Mouse (Mus musculus) midbrain, embryonic 12.5 days (tissue): Measurements from ENCODE around the gene Ankrd9. TPM values are rescaled to one million over a fixed set of nuclear protein-coding genes. Genes with fewer than 3 reads are reported as not detected.

ENCODE experiments used
- ATAC-seq: fragments of 200-750 bp; cut with Nextera tagmentation; 2 replicates; pipeline ENCODE4 v1.8.0; 2017; ENCODE audit warnings: low read depth, moderate TSS enrichment, moderate library complexity; ENCODE audit not compliant: low FRiP score
- H3K27ac ChIP-seq: fragments of 300-500 bp; sonication (generic); replicated peaks from 2 replicates; pipeline ENCODE4 v1.5.1; 2016; ENCODE audit warnings: mild to moderate bottlenecking
- H3K27me3 ChIP-seq: fragments of 300-500 bp; sonication (generic); 2 replicates; pipeline ENCODE4 v1.6.1; 2016; ENCODE audit warnings: mild to moderate bottlenecking
- H3K36me3 ChIP-seq: fragments of 300-500 bp; sonication (generic); 2 replicates; pipeline ENCODE4 v1.6.1; 2016
- H3K4me1 ChIP-seq: fragments of 300-500 bp; sonication (generic); 2 replicates; pipeline ENCODE4 v1.6.1; 2016
- H3K4me2 ChIP-seq: fragments of 300-500 bp; sonication (generic); replicated peaks from 2 replicates; pipeline ENCODE4 v1.6.1; 2016; ENCODE audit warnings: mild to moderate bottlenecking, moderate library complexity
- H3K4me3 ChIP-seq: fragments of 300-500 bp; sonication (generic); 2 replicates; pipeline ENCODE4 v1.5.1; 2016; ENCODE audit warnings: mild to moderate bottlenecking
- H3K9ac ChIP-seq: fragments of 300-500 bp; sonication (generic); replicated peaks from 2 replicates; pipeline ENCODE4 v1.6.1; 2016; ENCODE audit warnings: mild to moderate bottlenecking, moderate library complexity
- H3K9me3 ChIP-seq: fragments of 300-500 bp; sonication (generic); 2 replicates; pipeline ENCODE4 v1.6.1; 2016; ENCODE audit warnings: mild to moderate bottlenecking
- WGBS: fragments of 180-500 bp; shearing (Covaris S2); methylation state at CpG from one replicate; pipeline ENCODE4 v1.1.7; 2016; 5-methylcytosine and 5-hydroxymethylcytosine counted together
- polyA plus RNA-seq: library from polyadenylated mRNA; unstranded; fragments of >200 nt; fragmentation: Nextera tagmentation; extraction: Ambion mirVana; gene quantifications from 2 replicates; pipeline ENCODE4 v1.2.1, GENCODE M21; 2016

The Ankrd9 gene
- polyA plus RNA-seq, 1 experiment from 2014 or later = 11.7 TPM

DNA sequence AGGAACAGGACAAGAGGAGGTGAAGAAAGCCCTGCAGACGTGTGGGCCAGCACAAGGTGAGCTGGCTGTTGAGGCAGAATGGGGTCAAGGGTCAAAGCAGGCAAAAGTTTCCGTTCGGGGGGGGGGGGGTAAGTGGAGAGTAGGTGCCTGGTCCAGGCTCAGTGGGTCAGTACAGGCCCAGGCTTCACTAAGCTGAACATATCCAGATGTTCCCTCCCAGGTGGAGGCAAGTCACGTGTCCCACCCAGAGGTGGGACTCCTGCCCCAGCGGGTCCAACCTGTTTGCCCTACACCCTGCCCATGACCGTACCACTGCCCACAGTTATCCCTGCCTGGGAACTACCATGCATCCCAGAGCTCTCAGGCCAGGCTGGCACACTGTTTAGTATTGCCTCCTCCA is 27.0 kb upstream of the Ankrd9 start:
- Histone ChIP-seq H3K27ac (no peak overlapping the region), H3K4me1 (0 out of 2 replicates have a peak, but pooled peaks cover 5% of the 10 kb centered on the region), H3K4me3 (no peak overlapping the region), H3K4me2 (no peak overlapping the region), H3K9me3 (no peaks in the 10 kb centered on the region), H3K27me3 (no peaks in the 10 kb centered on the region), H3K9ac (no peak overlapping the region), H3K36me3 (no peaks in the 10 kb centered on the region)
- 73% methylated on average over 6 of the region's 6 CpGs for WGBS
- no peak for ATAC-seq

DNA sequence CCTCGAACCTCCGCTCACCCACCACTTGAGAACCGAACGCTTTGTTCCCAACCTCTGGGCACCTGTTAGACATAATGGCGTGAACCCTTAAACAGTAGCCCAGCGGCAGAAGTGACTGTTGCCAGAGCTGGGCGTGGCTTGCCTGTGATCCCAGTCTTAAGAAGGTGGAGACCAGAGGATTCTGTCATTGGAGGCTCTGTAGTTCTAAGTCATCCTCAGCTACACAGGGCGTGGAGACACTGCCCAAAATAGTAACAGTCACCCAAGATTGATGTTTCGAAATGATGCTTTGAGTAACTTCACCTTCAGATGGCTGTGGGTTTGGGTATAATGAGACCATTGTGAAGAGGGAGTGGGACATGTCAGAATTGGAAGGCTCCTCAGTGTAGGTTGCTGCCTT is 25.3 kb upstream of the Ankrd9 start:
- Histone ChIP-seq H3K36me3 (no peaks in the 10 kb centered on the region), H3K27ac (no peak overlapping the region), H3K4me2 (no peak overlapping the region), H3K27me3 (no peaks in the 10 kb centered on the region), H3K9ac (no peak overlapping the region), H3K9me3 (no peaks in the 10 kb centered on the region), H3K4me3 (no peak overlapping the region), H3K4me1 (0 out of 2 replicates have a peak, but pooled peaks cover 5% of the 10 kb centered on the region)
- WGBS = 84% methylated on average over 9 of the region's 9 CpGs
- no peak for ATAC-seq

DNA sequence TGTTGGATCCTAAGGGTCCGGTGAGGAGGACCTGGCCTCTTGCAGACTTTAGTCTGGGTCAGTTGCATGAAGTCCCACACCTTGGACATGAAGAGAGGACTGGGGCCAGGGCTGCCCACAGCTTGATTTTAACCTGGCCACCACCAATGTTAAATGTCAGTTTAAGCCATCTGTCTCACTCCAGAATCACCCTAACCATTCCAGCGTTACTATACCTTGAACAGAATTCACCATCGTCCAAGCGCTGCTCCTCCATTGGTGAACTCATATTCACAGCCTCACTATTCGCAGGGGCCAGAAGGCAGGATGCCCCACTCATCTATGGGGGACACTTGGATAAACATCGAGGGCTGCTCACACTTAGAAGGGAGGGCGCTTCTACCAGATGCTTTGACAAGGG is 22.1 kb upstream of the Ankrd9 start:
- no peak overlapping the region for H3K27ac ChIP-seq
- H3K4me3 ChIP-seq = no peak overlapping the region
- no peak overlapping the region for H3K4me2 ChIP-seq
- no peaks in the 10 kb centered on the region for H3K36me3 ChIP-seq
- WGBS = 92% methylated on average over 7 of the region's 7 CpGs
- no peak for ATAC-seq
- H3K9ac ChIP-seq = no peak overlapping the region
- H3K27me3 ChIP-seq = no peaks in the 10 kb centered on the region
- peaks cover 4% of the 10 kb centered on the region; the same call in 1 of the 2 replicates for H3K9me3 ChIP-seq
- no peaks in the 10 kb centered on the region for H3K4me1 ChIP-seq

DNA sequence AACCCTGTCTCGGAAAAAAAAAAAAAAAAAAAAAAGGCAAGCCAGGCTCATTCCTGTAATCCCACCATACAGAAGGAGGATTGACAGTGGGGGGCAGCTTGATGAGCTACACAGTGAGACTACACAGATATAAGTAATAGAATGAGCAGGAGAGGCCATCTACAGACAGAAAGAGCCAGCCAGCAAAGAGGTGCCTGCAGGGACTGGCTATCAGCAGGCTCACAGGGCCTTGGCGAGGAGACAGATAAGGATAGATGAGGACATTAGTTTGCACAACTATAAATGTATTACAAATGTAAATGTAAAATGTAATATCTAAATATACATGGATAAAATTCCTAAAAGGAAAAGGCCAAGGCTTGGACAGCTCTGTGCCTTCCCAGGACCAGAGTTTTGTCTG is 21.0 kb upstream of the Ankrd9 start:
- Histone ChIP-seq H3K4me1 (no peaks in the 10 kb centered on the region), H3K9ac (no peak overlapping the region), H3K27ac (no peak overlapping the region), H3K36me3 (no peaks in the 10 kb centered on the region), H3K4me2 (no peak overlapping the region), H3K27me3 (no peaks in the 10 kb centered on the region), H3K4me3 (no peak overlapping the region), H3K9me3 (peaks cover 4% of the 10 kb centered on the region; the same call in 1 of the 2 replicates)
- 85% methylated on average over 1 of the region's 2 CpGs for WGBS
- ATAC-seq = no peak

DNA sequence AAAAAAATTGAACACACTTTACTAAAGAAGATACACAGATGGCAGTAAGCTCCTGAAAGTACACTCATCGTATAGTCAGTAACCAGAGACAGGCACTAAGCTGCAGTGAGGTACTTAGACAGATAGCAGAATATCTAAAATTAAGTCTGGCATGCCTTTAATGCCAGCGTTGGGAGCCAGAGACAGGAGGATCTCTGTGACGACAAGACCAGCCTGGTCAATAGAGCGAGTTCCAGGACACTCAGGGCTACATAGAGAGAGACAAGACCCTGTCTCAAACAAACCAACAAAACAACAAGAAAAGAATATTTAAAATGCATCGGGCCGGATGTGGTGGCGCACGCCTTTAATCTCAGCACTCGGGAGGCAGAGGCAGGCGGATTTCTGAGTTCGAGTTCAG is 19.3 kb upstream of the Ankrd9 start:
- Histone ChIP-seq H3K4me2 (no peak overlapping the region), H3K9me3 (peaks cover 4% of the 10 kb centered on the region; the same call in 1 of the 2 replicates), H3K27ac (no peak overlapping the region), H3K4me1 (no peaks in the 10 kb centered on the region), H3K36me3 (no peaks in the 10 kb centered on the region), H3K9ac (no peak overlapping the region), H3K4me3 (no peak overlapping the region), H3K27me3 (no peaks in the 10 kb centered on the region)
- 98% methylated on average over 11 of the region's 11 CpGs for WGBS
- no peak for ATAC-seq

DNA sequence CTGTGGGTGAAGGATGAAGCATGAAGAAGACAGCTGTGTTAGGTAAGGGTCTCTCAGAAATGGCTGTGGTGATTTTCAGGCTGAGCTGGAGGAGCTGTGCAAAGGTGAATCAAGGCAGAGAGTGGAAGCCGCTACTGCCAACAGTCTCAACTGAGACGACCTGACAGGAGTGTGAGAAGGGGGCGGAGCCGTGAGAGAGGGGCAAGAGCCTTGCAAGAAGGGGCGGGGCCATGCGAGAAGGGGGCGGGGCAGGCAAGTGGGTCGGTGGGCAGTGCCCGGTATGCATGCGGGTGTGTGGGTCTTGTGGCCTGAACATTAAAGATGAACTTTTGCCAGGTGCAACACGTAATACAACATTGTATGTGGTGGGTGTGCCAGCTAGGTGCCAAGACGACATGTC is 15.8 kb upstream of the Ankrd9 start:
- WGBS = 36% methylated on average over 12 of the region's 12 CpGs

DNA sequence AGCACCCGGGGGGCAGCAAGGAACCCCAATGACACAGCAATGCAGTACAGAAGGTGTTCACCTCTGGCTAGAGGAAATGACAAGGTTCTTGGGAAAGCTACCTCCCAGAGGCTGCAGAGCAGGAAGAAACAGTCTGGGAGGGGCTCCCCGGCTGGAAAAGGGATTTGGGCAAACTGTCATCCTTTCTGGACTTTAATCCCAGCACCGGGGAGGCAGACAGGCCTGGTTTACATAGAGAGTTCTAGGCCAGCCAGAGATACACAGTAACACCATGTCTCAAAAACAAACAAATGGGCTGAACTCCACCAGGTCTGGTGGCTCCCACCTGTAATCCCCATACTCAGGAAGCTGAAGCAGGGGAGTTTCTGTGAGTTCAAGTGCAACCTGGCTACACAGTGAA is 14.4 kb upstream of the Ankrd9 start:
- 0 out of 2 replicates have a peak, but pooled peaks cover 8% of the 10 kb centered on the region for H3K4me1 ChIP-seq
- no peak overlapping the region for H3K4me3 ChIP-seq
- 92% methylated on average over 3 of the region's 3 CpGs for WGBS
- H3K9ac ChIP-seq = no peak overlapping the region
- H3K36me3 ChIP-seq = no peaks in the 10 kb centered on the region
- H3K27ac ChIP-seq = no peak overlapping the region
- ATAC-seq = no peak
- no peak overlapping the region for H3K4me2 ChIP-seq
- peaks cover 4% of the 10 kb centered on the region; the same call in 1 of the 2 replicates for H3K9me3 ChIP-seq
- H3K27me3 ChIP-seq = no peaks in the 10 kb centered on the region

More for the DNA sequence above, 15.8 kb upstream of the Ankrd9 start:
- Histone ChIP-seq H3K36me3 (no peaks in the 10 kb centered on the region), H3K4me2 (no peak overlapping the region), H3K9me3 (peaks cover 4% of the 10 kb centered on the region; the same call in 1 of the 2 replicates), H3K27me3 (no peaks in the 10 kb centered on the region), H3K4me1 (0 out of 2 replicates have a peak, but pooled peaks cover 8% of the 10 kb centered on the region), H3K27ac (no peak overlapping the region), H3K4me3 (no peak overlapping the region), H3K9ac (no peak overlapping the region)
- ATAC-seq = no peak

DNA sequence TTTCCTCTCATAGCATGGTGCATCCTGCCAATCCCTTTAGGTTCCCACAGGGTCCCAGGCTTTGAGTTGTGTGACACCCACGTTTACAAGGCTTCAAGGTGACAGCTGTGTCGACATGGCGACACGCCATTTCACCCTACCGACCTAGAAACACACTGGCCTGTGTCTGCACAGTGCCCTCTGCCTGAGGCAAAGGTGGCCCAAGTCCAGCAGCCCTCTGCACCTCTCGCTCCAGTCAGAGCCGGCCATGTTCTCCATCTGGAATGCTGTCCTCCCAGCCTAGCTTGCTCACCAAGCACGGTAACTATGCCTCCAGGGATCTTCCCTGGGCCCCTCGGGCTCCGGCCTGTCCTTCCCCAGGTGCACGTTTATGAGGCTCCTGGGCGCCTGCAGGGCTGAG is 13.9 kb upstream of the Ankrd9 start:
- no peak for ATAC-seq
- Histone ChIP-seq H3K4me1 (0 out of 2 replicates have a peak, but pooled peaks cover 8% of the 10 kb centered on the region), H3K27ac (no peak overlapping the region), H3K4me2 (peak overlapping the region; percentile 59; the same call in 1 of the 2 replicates), H3K9ac (no peak overlapping the region), H3K36me3 (no peaks in the 10 kb centered on the region), H3K4me3 (peak overlapping the region; percentile 50; the same call in 1 of the 2 replicates), H3K9me3 (peaks cover 1% of the 10 kb centered on the region; the same call in 1 of the 2 replicates), H3K27me3 (no peaks in the 10 kb centered on the region)
- WGBS = 87% methylated on average over 12 of the region's 12 CpGs

DNA sequence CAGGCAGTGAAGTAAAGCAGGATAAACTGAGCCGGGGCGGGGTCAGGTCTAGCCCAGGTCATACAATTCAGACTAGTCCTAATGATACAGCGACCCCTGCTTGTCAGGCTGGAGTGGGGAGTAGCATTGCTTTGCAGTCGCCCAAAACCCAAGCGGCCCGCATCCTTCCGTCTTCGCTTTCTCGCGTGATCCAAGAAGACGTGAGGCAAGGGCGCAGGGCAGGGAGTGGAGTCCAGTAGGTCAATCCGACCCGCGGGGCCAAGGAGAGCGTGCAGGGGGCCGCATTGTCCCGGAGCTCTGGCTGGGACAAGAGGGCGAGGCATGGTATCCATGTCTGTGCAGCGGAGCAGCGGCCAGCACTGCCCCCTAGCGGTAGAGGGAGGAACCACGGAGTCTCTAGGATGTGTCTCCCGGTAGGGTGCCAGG is 13.3 kb upstream of the Ankrd9 start:
- peak overlapping the region; percentile 50 for H3K4me3 ChIP-seq
- H3K4me1 ChIP-seq = 0 out of 2 replicates have a peak, but pooled peaks cover 8% of the 10 kb centered on the region
- peak overlapping the region; percentile 52 for H3K9ac ChIP-seq
- H3K27ac ChIP-seq = peak overlapping the region; percentile 73
- H3K4me2 ChIP-seq = peak overlapping the region; percentile 59
- no peaks in the 10 kb centered on the region for H3K36me3 ChIP-seq
- peak; percentile 88 for ATAC-seq
- H3K9me3 ChIP-seq = no peaks in the 10 kb centered on the region
- 0% methylated on average over 24 of the region's 24 CpGs for WGBS
- H3K27me3 ChIP-seq = no peaks in the 10 kb centered on the region

DNA sequence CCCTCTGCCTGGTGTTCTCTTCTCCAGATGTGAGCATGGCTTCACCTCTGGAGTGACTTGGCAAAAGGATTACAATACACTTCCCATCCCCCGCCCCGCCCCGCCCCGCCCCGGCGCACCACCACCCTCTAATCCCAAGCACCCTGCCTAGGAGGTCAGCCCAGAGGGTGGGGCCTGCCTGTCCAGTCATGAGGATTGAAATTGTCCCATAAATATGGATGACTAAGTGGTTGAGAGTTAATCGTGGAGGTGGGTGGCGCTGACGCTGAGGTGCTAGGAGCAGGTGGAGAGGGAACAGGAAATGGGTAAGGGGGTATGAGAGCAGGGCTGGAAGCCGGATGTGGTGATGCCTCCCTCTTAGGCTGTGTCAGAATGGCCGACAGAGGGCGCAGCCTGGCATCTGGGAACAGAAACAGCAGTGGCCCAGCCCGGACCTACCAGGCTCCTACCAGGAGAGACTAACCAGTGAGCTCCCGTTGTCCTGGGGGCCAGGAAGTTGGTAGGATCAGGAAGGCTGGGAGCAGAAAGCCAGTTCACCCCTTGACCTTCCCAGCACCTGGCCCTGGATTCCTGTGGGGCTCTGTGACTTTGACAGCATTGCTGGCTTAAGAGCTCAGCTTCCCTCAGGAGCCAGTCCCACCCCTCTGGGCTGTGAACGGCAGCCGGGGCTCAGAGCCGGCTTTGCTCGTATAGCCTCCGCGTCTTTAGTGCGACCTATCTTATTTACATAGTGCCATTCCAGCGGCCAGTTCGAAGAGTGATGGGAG is 12.7 kb upstream of the Ankrd9 start:
- Histone ChIP-seq H3K27me3 (no peaks in the 10 kb centered on the region), H3K36me3 (no peaks in the 10 kb centered on the region), H3K9ac (0 out of 2 replicates have a peak overlapping the region, but pooled peaks have one; percentile 52), H3K4me3 (peak overlapping the region; percentile 50), H3K27ac (peak overlapping the region; percentile 73), H3K4me2 (peak overlapping the region; percentile 59), H3K4me1 (0 out of 2 replicates have a peak, but pooled peaks cover 8% of the 10 kb centered on the region), H3K9me3 (no peaks in the 10 kb centered on the region)
- ATAC-seq = peak; percentile 87
- 3% methylated on average over 23 of the region's 23 CpGs for WGBS

DNA sequence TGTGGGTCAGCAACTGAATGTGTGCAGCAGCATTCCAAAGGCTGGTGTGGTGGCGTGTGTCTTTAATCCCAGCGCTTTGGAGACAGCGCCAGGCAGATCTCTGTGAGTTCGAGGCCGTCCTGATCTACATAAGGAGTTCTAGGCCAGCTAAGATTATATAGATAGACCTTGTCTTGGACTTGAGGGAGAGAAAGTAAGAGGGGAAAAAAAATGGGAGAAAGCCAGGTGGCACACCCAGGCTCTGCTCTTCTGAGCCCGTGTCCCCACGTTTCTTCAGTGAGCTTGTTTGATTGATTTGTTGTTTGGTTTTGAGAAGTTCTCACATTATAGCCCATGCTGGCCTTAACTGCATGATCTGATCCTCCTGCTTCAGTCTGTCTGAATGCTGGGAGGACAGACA is 11.7 kb upstream of the Ankrd9 start:
- H3K27me3 ChIP-seq = no peaks in the 10 kb centered on the region
- no peak overlapping the region for H3K27ac ChIP-seq
- no peak for ATAC-seq
- H3K36me3 ChIP-seq = no peaks in the 10 kb centered on the region
- H3K9me3 ChIP-seq = no peaks in the 10 kb centered on the region
- H3K9ac ChIP-seq = no peak overlapping the region
- 92% methylated on average over 7 of the region's 7 CpGs for WGBS
- no peak overlapping the region for H3K4me3 ChIP-seq
- H3K4me1 ChIP-seq = 0 out of 2 replicates have a peak, but pooled peaks cover 8% of the 10 kb centered on the region
- H3K4me2 ChIP-seq = no peak overlapping the region

DNA sequence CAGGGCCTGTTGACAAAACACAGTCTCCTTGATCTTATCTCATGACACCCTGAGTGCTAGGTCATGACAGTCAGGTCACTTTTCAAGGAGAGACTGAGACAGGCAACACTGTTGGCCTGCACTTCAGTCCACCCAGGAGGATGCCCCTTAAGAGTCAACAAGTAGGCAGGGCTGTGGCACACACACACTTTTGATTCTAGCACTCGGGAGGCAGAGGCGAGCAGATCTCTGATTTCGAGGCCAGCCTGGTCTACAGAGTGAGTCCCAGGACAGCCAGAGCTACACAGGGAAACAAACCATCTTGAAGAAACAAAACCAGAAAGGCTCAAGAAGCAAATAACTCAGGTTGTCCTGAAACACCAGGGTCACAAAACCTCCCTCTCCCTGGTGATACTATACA is 10.6 kb upstream of the Ankrd9 start:
- no peaks in the 10 kb centered on the region for H3K9me3 ChIP-seq
- H3K4me3 ChIP-seq = no peak overlapping the region
- H3K9ac ChIP-seq = no peak overlapping the region
- no peak overlapping the region for H3K27ac ChIP-seq
- 97% methylated on average over 3 of the region's 3 CpGs for WGBS
- no peaks in the 10 kb centered on the region for H3K27me3 ChIP-seq
- 0 out of 2 replicates have a peak, but pooled peaks cover 8% of the 10 kb centered on the region for H3K4me1 ChIP-seq
- no peak overlapping the region for H3K4me2 ChIP-seq
- ATAC-seq = no peak
- no peaks in the 10 kb centered on the region for H3K36me3 ChIP-seq
